Mouse (Mus musculus) MEL (cell line): ENCODE measurements at regions not wholly inside any gene's neighbourhood (a gene's known extent, or its start where the extent isn't known, plus 50 kb on each side); places are given as distances from the start of the nearest gene placed in this dataset.

Experiments used
- CTCF ChIP-seq, 3 experiments: IDR thresholded peaks in 2 of 3; conservative IDR thresholded peaks in 1 of 3; 2 replicates each; pipeline ENCODE4 v1.5.1; 2011 to 2012; ENCODE audit warnings: low read length in 3 of 3, low read depth in 2 of 3, mild to moderate bottlenecking in 2 of 3, improper control_type of control experiment in 1 of 3, inconsistent platforms in 1 of 3, mixed read lengths in 1 of 3, moderate library complexity in 1 of 3; ENCODE audit not compliant: control insufficient read depth in 1 of 3, insufficient read depth in 1 of 3, poor library complexity in 1 of 3, severe bottlenecking in 1 of 3
- E2F4 ChIP-seq: IDR thresholded peaks from 2 replicates; pipeline ENCODE4 v1.6.1; 2011; ENCODE audit warnings: low read depth, low read length, improper control_type of control experiment, borderline replicate concordance
- EP300 ChIP-seq, 2 experiments: IDR thresholded peaks; 2 replicates each; pipeline ENCODE4 v1.6.1; 2011; ENCODE audit warnings: improper control_type of control experiment in 2 of 2, low read length in 2 of 2, low read depth in 1 of 2, mild to moderate bottlenecking in 1 of 2
- MAZ ChIP-seq: IDR thresholded peaks from 2 replicates; pipeline ENCODE4 v1.6.1; 2012; ENCODE audit warnings: low read depth, mild to moderate bottlenecking, inconsistent platforms, low read length, improper control_type of control experiment
- POLR2A ChIP-seq, 2 experiments: IDR thresholded peaks; 2 replicates each; pipeline ENCODE4 v1.6.1; 2011 to 2012; ENCODE audit warnings: low read length in 2 of 2, mild to moderate bottlenecking in 2 of 2, control low read depth in 1 of 2, improper control_type of control experiment in 1 of 2, low read depth in 1 of 2, moderate library complexity in 1 of 2; ENCODE audit not compliant: control insufficient read depth in 1 of 2, insufficient read depth in 1 of 2, poor library complexity in 1 of 2
- USF1 ChIP-seq: IDR thresholded peaks from 2 replicates; pipeline ENCODE4 v1.6.1; 2014; ENCODE audit warnings: low read depth, mild to moderate bottlenecking, inconsistent platforms, low read length, improper control_type of control experiment, moderate library complexity
- USF2 ChIP-seq, 2 experiments: IDR thresholded peaks; 2 replicates each; pipeline ENCODE4 v1.6.1; 2011 to 2012; ENCODE audit warnings: improper control_type of control experiment in 2 of 2, low read length in 2 of 2, borderline replicate concordance in 1 of 2, inconsistent platforms in 1 of 2, low read depth in 1 of 2, mild to moderate bottlenecking in 1 of 2; ENCODE audit not compliant: insufficient read depth in 1 of 2

GRCm38 (mm10) chr14:109958008-109958407 lies 796.9 kb downstream of the Slitrk6 start:
- no peak for TF ChIP-seq E2F4
- no peak for TF ChIP-seq USF1
- no peak for TF ChIP-seq POLR2A (IDR thresholded peaks at IDR 0.05; ENCODE audit: control insufficient read depth in 1 of 2, insufficient read depth in 1 of 2, low read depth in 1 of 2, low read length in 2 of 2, poor library complexity in 1 of 2)
- TF ChIP-seq MAZ = no peak
- TF ChIP-seq CTCF (IDR thresholded peaks at IDR 0.05 in 2 of 3, conservative IDR thresholded peaks at IDR 0.05 in 1 of 3; ENCODE audit: control insufficient read depth in 1 of 3, insufficient read depth in 1 of 3, low read depth in 2 of 3, low read length in 3 of 3, poor library complexity in 1 of 3, severe bottlenecking in 1 of 3) = no peak
- TF ChIP-seq EP300 (IDR thresholded peaks at IDR 0.05; ENCODE audit: low read depth in 1 of 2, low read length in 2 of 2) = no peak
- TF ChIP-seq USF2 (IDR thresholded peaks at IDR 0.05; ENCODE audit: borderline replicate concordance in 1 of 2, insufficient read depth in 1 of 2, low read depth in 1 of 2, low read length in 2 of 2) = no peak
